Mouse (Mus musculus): ENCODE measurements at regions not wholly inside any gene's neighbourhood (a gene's known extent, or its start where the extent isn't known, plus 50 kb on each side); places are given as distances from the start of the nearest gene placed in this dataset.

GRCm38 (mm10) chr2:30725601-30726489 is 77.6 kb downstream of the 1700001O22Rik start:
- TF ChIP-seq POLR2A (IDR thresholded peaks at IDR 0.05; ENCODE audit: low read depth, low read length) (no peak), CTCF (IDR thresholded peaks at IDR 0.05; ENCODE audit: borderline replicate concordance, insufficient read depth, low read length) (no peak)

GRCm38 (mm10) chr2:30725186-30725585 is 78.3 kb downstream of the 1700001O22Rik start:
- Histone ChIP-seq H3K4me3 (ENCODE audit: insufficient read depth, low read length) (no peak overlapping the region), H3K4me1 (ENCODE audit: control insufficient read depth, insufficient read depth, low read length) (peaks cover 23% of the 10 kb centered on the region), H3K27ac (ENCODE audit: insufficient read depth, low read length) (no peak overlapping the region)
- TF ChIP-seq POLR2A (IDR thresholded peaks at IDR 0.05; ENCODE audit: low read depth, low read length), result no peak
- TF ChIP-seq CTCF (IDR thresholded peaks at IDR 0.05; ENCODE audit: borderline replicate concordance, insufficient read depth, low read length), result no peak

More at GRCm38 (mm10) chr2:30725601-30726489, 77.6 kb downstream of the 1700001O22Rik start:
- Histone ChIP-seq H3K4me1 (ENCODE audit: control insufficient read depth, insufficient read depth, low read length) (peaks cover 20% of the 10 kb centered on the region), H3K27ac (ENCODE audit: insufficient read depth, low read length) (no peak overlapping the region), H3K4me3 (ENCODE audit: insufficient read depth, low read length) (no peak overlapping the region)

GRCm38 (mm10) chr2:30724521-30724920 is 78.9 kb downstream of the 1700001O22Rik start:
- TF ChIP-seq CTCF (IDR thresholded peaks at IDR 0.05; ENCODE audit: borderline replicate concordance, insufficient read depth, low read length) (no peak), POLR2A (IDR thresholded peaks at IDR 0.05; ENCODE audit: low read depth, low read length) (no peak)
- Histone ChIP-seq H3K4me3 (ENCODE audit: insufficient read depth, low read length) (no peak overlapping the region), H3K27ac (ENCODE audit: insufficient read depth, low read length) (no peak overlapping the region), H3K4me1 (ENCODE audit: control insufficient read depth, insufficient read depth, low read length) (peaks cover 26% of the 10 kb centered on the region)

- Histone ChIP-seq H3K4me3 (ENCODE audit: insufficient read depth, low read length) (no peak overlapping the region), H3K4me1 (ENCODE audit: control insufficient read depth, insufficient read depth, low read length) (peaks cover 32% of the 10 kb centered on the region), H3K27ac (ENCODE audit: insufficient read depth, low read length) (peak overlapping the region; percentile 95)
- TF ChIP-seq CTCF (IDR thresholded peaks at IDR 0.05; ENCODE audit: borderline replicate concordance, insufficient read depth, low read length) (no peak), POLR2A (IDR thresholded peaks at IDR 0.05; ENCODE audit: low read depth, low read length) (peak; percentile 45)
Observed at GRCm38 (mm10) chr2:30723059-30723587, 80.3 kb downstream of the 1700001O22Rik start.

GRCm38 (mm10) chr2:30722263-30723050 is 81.0 kb downstream of the 1700001O22Rik start:
- peak overlapping the region; percentile 95 for H3K27ac ChIP-seq (ENCODE audit: insufficient read depth, low read length)
- no peak overlapping the region for H3K4me3 ChIP-seq (ENCODE audit: insufficient read depth, low read length)
- TF ChIP-seq POLR2A (IDR thresholded peaks at IDR 0.05; ENCODE audit: low read depth, low read length), result no peak; the same call in 1 of the 2 replicates
- no peak for TF ChIP-seq CTCF (IDR thresholded peaks at IDR 0.05; ENCODE audit: borderline replicate concordance, insufficient read depth, low read length)
- H3K4me1 ChIP-seq (ENCODE audit: control insufficient read depth, insufficient read depth, low read length), result peaks cover 38% of the 10 kb centered on the region

- TF ChIP-seq POLR2A (IDR thresholded peaks at IDR 0.05; ENCODE audit: low read depth, low read length) (peak; percentile 27; the same call in 1 of the 2 replicates), CTCF (IDR thresholded peaks at IDR 0.05; ENCODE audit: borderline replicate concordance, insufficient read depth, low read length) (no peak)
- Histone ChIP-seq H3K4me3 (ENCODE audit: insufficient read depth, low read length) (no peak overlapping the region), H3K4me1 (ENCODE audit: control insufficient read depth, insufficient read depth, low read length) (peaks cover 46% of the 10 kb centered on the region), H3K27ac (ENCODE audit: insufficient read depth, low read length) (peak overlapping the region; percentile 95)
Observed at GRCm38 (mm10) chr2:30721473-30722262, 81.8 kb downstream of the 1700001O22Rik start.

- peak overlapping the region; percentile 95 for H3K27ac ChIP-seq (ENCODE audit: insufficient read depth, low read length)
- TF ChIP-seq CTCF (IDR thresholded peaks at IDR 0.05; ENCODE audit: borderline replicate concordance, insufficient read depth, low read length), result no peak
- TF ChIP-seq POLR2A (IDR thresholded peaks at IDR 0.05; ENCODE audit: low read depth, low read length), result peak; percentile 62
- H3K4me1 ChIP-seq (ENCODE audit: control insufficient read depth, insufficient read depth, low read length), result peaks cover 48% of the 10 kb centered on the region
- no peak overlapping the region for H3K4me3 ChIP-seq (ENCODE audit: insufficient read depth, low read length)
Observed at GRCm38 (mm10) chr2:30721048-30721461, 82.4 kb downstream of the 1700001O22Rik start.

- H3K4me1 ChIP-seq (ENCODE audit: control insufficient read depth, insufficient read depth, low read length), result peaks cover 49% of the 10 kb centered on the region
- 0 out of 2 replicates have a peak overlapping the region, but pooled peaks have one; percentile 7 for H3K4me3 ChIP-seq (ENCODE audit: insufficient read depth, low read length)
- TF ChIP-seq CTCF (IDR thresholded peaks at IDR 0.05; ENCODE audit: borderline replicate concordance, insufficient read depth, low read length), result no peak
- TF ChIP-seq POLR2A (IDR thresholded peaks at IDR 0.05; ENCODE audit: low read depth, low read length), result no peak; the same call in none of the 2 replicates
- peak overlapping the region; percentile 95 for H3K27ac ChIP-seq (ENCODE audit: insufficient read depth, low read length)
Observed at GRCm38 (mm10) chr2:30720291-30720690, 83.2 kb downstream of the 1700001O22Rik start.

All from embryonic fibroblast, embryonic 13.5 days (primary cell).